In the genomic region with DNA sequence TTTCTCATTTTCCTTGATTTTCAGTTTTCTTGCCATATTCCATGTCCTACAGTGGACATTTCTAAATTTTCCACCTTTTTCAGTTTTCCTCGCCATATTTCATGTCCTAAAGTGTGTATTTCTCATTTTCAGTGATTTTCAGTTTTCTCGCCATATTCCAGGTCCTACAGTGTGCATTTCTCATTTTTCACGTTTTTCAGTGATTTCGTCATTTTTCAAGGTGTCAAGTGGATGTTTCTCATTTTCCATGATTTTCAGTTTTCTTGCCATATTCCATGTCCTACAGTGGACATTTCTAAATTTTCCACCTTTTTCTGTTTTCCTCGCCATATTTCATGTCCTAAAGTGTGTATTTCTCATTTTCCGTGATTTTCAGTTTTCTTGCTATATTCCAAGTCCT, we compare ENCODE assay signal across 13 mouse cellular contexts. TPM values are rescaled to one million over a fixed set of nuclear protein-coding genes. Genes with fewer than 3 reads are reported as not detected.
DNase-seq lines count a peak whose midpoint lies in the region; TF ChIP-seq lines count a peak whose summit lies in the region.
"Not testable (repeated sequence)": the region's sequence is repeated elsewhere in the genome, so short reads cannot be mapped to it uniquely, and the experiment has no call there.
"Had no signal": no experiment of that assay in that cellular context is flagged by ENCODE, and none has a peak within 500 bp of the region (broad histone marks: within the 10 kb centered on the region; RNA-seq: fewer than 3 reads in every experiment).

No protein-coding gene starts in this region.

- TF ChIP-seq POLR2A in cerebellum, adult 2 months (IDR thresholded peaks at IDR 0.05; ENCODE audit: borderline replicate concordance, insufficient read depth, low read length), result not testable (repeated sequence)

- not testable (repeated sequence) for TF ChIP-seq CTCF in cerebellum, adult 2 months (IDR thresholded peaks at IDR 0.05; ENCODE audit: borderline replicate concordance, insufficient read depth, low read depth, low read length)

- not testable (repeated sequence) for H3K27me3 ChIP-seq in cerebellum, adult 2 months (ENCODE audit: control insufficient read depth, insufficient read depth, low read length)

- 75% methylated on average over 5 of the region's 6 CpGs for WGBS in cerebellum, adult 2 months

- H3K4me3 ChIP-seq in cerebellum, adult 2 months (replicated peaks; ENCODE audit: insufficient read depth, low read depth, low read length), result not testable (repeated sequence)

- DNase-seq in B cell, adult 2 months, result peak; percentile 81
- peak; percentile 53 to 55 for DNase-seq in cerebellum, adult 2 months
- DNase-seq in gastrocnemius, adult 8-10 months (ENCODE audit: low spot score in 2 of 2), result peak; percentile 78 to 84
- peak; percentile 6 for DNase-seq in kidney, adult 11 months
- peak; percentile 37 for DNase-seq in layer of hippocampus, adult 9-11 months
- peak; percentile 36 to 46 for DNase-seq in lung, adult 18-20 months
- peak; percentile 69 to 78 for DNase-seq in right cerebral cortex, postnatal 10 days (ENCODE audit: low spot score in 2 of 2)
- DNase-seq in thymus, postnatal 10 days (ENCODE audit: low spot score in 2 of 2), result peak; percentile 87 to 88

- H3K4me1 ChIP-seq in cerebellum, adult 2 months (ENCODE audit: control insufficient read depth, insufficient read depth, low read length), result not testable (repeated sequence)

- H3K27ac ChIP-seq in cerebellum, adult 2 months (ENCODE audit: insufficient read depth, low read length), result not testable (repeated sequence)

RNA-seq across cellular contexts. Expression of gene Gm10717, which starts 0.4 kb away (rescaled TPM):
- not detected in 2 replicates for polyA plus RNA-seq in cerebellum, adult 2 months (2012; rRNA removed)
- total RNA-seq in gastrocnemius, adult 8-10 months (2022), result not detected
- polyA plus RNA-seq: heart, embryonic 10.5 days; limb, embryonic 10.5 days had no signal

RNA-seq across cellular contexts. Expression of gene Gm10718, which starts 2.3 kb away (rescaled TPM):
- 0.22 and 0.26 TPM in 2 replicates for polyA plus RNA-seq in cerebellum, adult 2 months (2012; rRNA removed)
- under 1 TPM in 1 of 4 experiments, not detected in 3; 0.62 TPM for total RNA-seq in gastrocnemius, adult 8-10 months (2022)
- polyA plus RNA-seq: heart, embryonic 10.5 days; limb, embryonic 10.5 days had no signal

RNA-seq across cellular contexts. Expression of gene Gm10719, which starts 8.4 kb away (rescaled TPM):
- polyA plus RNA-seq in cerebellum, adult 2 months (2012; rRNA removed), result 0.47 TPM in 1 of 2 replicates, not detected in the other
- total RNA-seq in gastrocnemius, adult 8-10 months (2022), result under 1 TPM in 2 of 4 experiments, not detected in 2; 0.51 to 0.61 TPM
- polyA plus RNA-seq: heart, embryonic 10.5 days; hindbrain, embryonic 16.5 days; limb, embryonic 10.5 days; lung, embryonic 15.5 days had no signal

RNA-seq across cellular contexts. Expression of gene Gm17535, which starts 8.7 kb away (rescaled TPM):
- polyA plus RNA-seq in cerebellum, adult 2 months (2012; rRNA removed), result not detected in 2 replicates
- not detected for total RNA-seq in gastrocnemius, adult 8-10 months (2022)
- polyA plus RNA-seq: heart, embryonic 10.5 days; hindbrain, embryonic 16.5 days; limb, embryonic 10.5 days; lung, embryonic 15.5 days; midbrain, embryonic 15.5 days had no signal

RNA-seq across cellular contexts. Expression of gene Gm10720, which starts 10.2 kb away (rescaled TPM):
- not detected in 2 replicates for polyA plus RNA-seq in cerebellum, adult 2 months (2012; rRNA removed)
- total RNA-seq in gastrocnemius, adult 8-10 months (2022), result not detected
- polyA plus RNA-seq: heart, embryonic 10.5 days; hindbrain, embryonic 16.5 days; limb, embryonic 10.5 days; lung, embryonic 15.5 days; midbrain, embryonic 15.5 days had no signal

Comparison
In these comparisons a context has a peak if more than half of its experiments do, and no peak if none do; other contexts are left out.
1. DNase-seq: peak in every context shown above with its lines; median percentile 88 in thymus, postnatal 10 days; 81 in B cell, adult 2 months; 81 in gastrocnemius, adult 8-10 months; 74 in right cerebral cortex, postnatal 10 days; 54 in cerebellum, adult 2 months; 41 in lung, adult 18-20 months; 37 in layer of hippocampus, adult 9-11 months; 6 in kidney, adult 11 months.